Mouse (Mus musculus): ENCODE measurements around the gene Pmfbp1.

DNA sequence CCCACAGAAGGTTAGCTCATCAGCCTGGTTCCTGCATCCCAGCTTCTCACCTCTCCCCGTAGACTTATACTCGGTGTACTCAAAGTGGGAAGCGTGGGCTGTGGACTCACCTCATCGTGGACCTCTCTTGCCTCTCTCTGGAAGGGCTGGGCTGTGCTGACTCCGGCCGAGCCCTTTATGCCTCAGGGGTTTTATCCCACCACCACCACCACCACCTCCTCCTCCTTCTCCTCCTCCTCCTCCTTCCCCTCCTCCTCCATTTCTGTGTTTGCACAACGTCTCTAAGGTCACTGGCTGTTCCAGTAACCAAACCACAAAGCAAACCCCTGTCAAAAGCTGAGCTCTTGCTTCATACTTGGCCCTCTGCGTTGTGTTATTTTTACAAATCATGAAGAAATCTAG is 85.1 kb downstream of the Pmfbp1 start, which contains the start of gene Hp:
- TF ChIP-seq FLI1 (IDR thresholded peaks at IDR 0.05; ENCODE audit: low read length) = no peak
- TF ChIP-seq GATA1 (IDR thresholded peaks at IDR 0.05; ENCODE audit: borderline replicate concordance, low read length) = no peak

All from megakaryocyte, embryonic 14.5 days (primary cell).